Mouse (Mus musculus) stomach, postnatal 0 days (tissue): Measurements from ENCODE around the gene Nol4l. TPM values are rescaled to one million over a fixed set of nuclear protein-coding genes. Genes with fewer than 3 reads are reported as not detected.

Experiments
- ATAC-seq: fragments of 200-750 bp; cut with Nextera tagmentation; 2 replicates; pipeline ENCODE4 v1.8.0; 2017; ENCODE audit not compliant: low FRiP score, low TSS enrichment
- DNase-seq: peaks from one replicate; pipeline ENCODE4 v3.0.0-alpha.2; 2016; ENCODE audit warnings: low spot score
- H3K27ac ChIP-seq: fragments of 300-500 bp; sonication (generic); replicated peaks from 2 replicates; pipeline ENCODE4 v1.5.1; 2014; ENCODE audit warnings: mild to moderate bottlenecking, control low read depth
- H3K27me3 ChIP-seq: fragments of 300-500 bp; sonication (generic); 2 replicates; pipeline ENCODE4 v1.6.1; 2014; ENCODE audit warnings: low read length; ENCODE audit not compliant: control insufficient read depth, insufficient read depth
- H3K36me3 ChIP-seq: fragments of 300-500 bp; sonication (generic); 2 replicates; pipeline ENCODE4 v1.6.1; 2014; ENCODE audit warnings: low read length, mixed read lengths; ENCODE audit not compliant: control insufficient read depth, insufficient read depth
- H3K4me1 ChIP-seq: fragments of 300-500 bp; sonication (generic); replicated peaks from 2 replicates; pipeline ENCODE4 v1.6.1; 2014; ENCODE audit warnings: antibody characterized with exemption; ENCODE audit not compliant: control insufficient read depth, insufficient read depth
- H3K4me2 ChIP-seq: fragments of 300-500 bp; sonication (generic); replicated peaks from 2 replicates; pipeline ENCODE4 v1.6.1; 2014; ENCODE audit warnings: low read depth, mild to moderate bottlenecking, control low read depth, moderate library complexity
- H3K4me3 ChIP-seq: fragments of 300-500 bp; sonication (generic); 2 replicates; pipeline ENCODE4 v1.5.1; 2014; ENCODE audit warnings: low read depth, low read length, control low read depth
- H3K9ac ChIP-seq: fragments of 300-500 bp; sonication (generic); 2 replicates; pipeline ENCODE4 v1.6.1; 2014; ENCODE audit warnings: mild to moderate bottlenecking, low read length, control low read depth, mixed read lengths
- H3K9me3 ChIP-seq: fragments of 300-500 bp; sonication (generic); 2 replicates; pipeline ENCODE4 v1.6.1; 2016; ENCODE audit warnings: low read length; ENCODE audit not compliant: control insufficient read depth
- CTCF ChIP-seq: IDR thresholded peaks from 2 replicates; pipeline ENCODE4 v1.5.1; 2016; ENCODE audit warnings: antibody characterized with exemption, low read depth, mild to moderate bottlenecking, moderate library complexity
- EP300 ChIP-seq: optimal IDR thresholded peaks from 2 replicates; pipeline ENCODE3; 2016; ENCODE audit warnings: antibody characterized with exemption
- whole genome bisulfite sequencing: fragments of 180-500 bp; shearing (Covaris S2); extraction: QIAGEN DNeasy Blood & Tissue Kit; methylation state at CpG from one replicate; pipeline ENCODE4 v1.1.7; 2014; 5-methylcytosine and 5-hydroxymethylcytosine counted together
- polyA plus RNA-seq: library from polyadenylated mRNA; unstranded; fragments of >200 nt; fragmentation: Nextera tagmentation; extraction: Ambion mirVana; gene quantifications from 2 replicates; pipeline ENCODE4 v1.2.1, GENCODE M21; 2015

The Nol4l gene
- polyA plus RNA-seq, 1 experiment from 2014 or later: 4.4 TPM

- no peak overlapping the region for H3K27ac ChIP-seq
- TF ChIP-seq EP300 (no peak), CTCF (no peak)
- WGBS: 76% methylated on average over 14 of the region's 14 CpGs
- no peak overlapping the region for H3K4me2 ChIP-seq
- no peak for DNase-seq
- H3K4me3 ChIP-seq: no peak overlapping the region
- H3K4me1 ChIP-seq: no peaks in the 10 kb centered on the region
- no peaks in the 10 kb centered on the region for H3K27me3 ChIP-seq
- no peak for ATAC-seq
- H3K9me3 ChIP-seq: no peaks in the 10 kb centered on the region
- H3K9ac ChIP-seq: no peak overlapping the region
- H3K36me3 ChIP-seq: no peaks in the 10 kb centered on the region
Measured at GRCm38 (mm10) chr2:153512416-153513323, 17.1 kb downstream of the Nol4l start.

- no peak for ATAC-seq
- 72% methylated on average over 6 of the region's 6 CpGs for WGBS
Measured at GRCm38 (mm10) chr2:153511562-153511961, 18.2 kb downstream of the Nol4l start.

DNA sequence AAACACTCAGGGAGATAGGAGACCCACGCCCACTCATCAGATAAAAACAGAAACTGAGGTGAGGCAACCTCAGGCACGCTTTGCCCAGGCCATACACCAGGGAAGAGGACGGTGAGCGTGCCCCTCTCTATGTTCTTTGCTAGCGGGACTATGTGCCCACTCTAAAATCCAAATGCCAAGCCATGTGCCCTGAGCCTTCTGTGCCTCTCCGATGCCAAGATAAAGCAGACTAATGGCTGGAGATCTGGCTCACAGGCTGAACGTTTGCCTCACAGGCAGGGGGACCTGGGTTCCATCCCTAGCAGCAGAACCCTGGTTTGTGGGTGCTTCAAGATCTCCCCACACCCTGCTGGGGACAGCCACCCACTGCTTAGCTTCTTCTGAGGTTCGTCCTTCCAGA, 19.6 kb downstream of the Nol4l start:
- WGBS: 81% methylated on average over 8 of the region's 8 CpGs
- no peak overlapping the region for H3K4me2 ChIP-seq
- TF ChIP-seq EP300 (no peak), CTCF (no peak)
- no peak overlapping the region for H3K4me3 ChIP-seq
- no peak for DNase-seq
- ATAC-seq: no peak
- no peaks in the 10 kb centered on the region for H3K9me3 ChIP-seq
- H3K27ac ChIP-seq: no peak overlapping the region
- no peaks in the 10 kb centered on the region for H3K27me3 ChIP-seq
- H3K36me3 ChIP-seq: no peaks in the 10 kb centered on the region
- no peak overlapping the region for H3K9ac ChIP-seq
- H3K4me1 ChIP-seq: no peaks in the 10 kb centered on the region

More at GRCm38 (mm10) chr2:153511562-153511961, 18.2 kb downstream of the Nol4l start:
- H3K9ac ChIP-seq: no peak overlapping the region
- no peaks in the 10 kb centered on the region for H3K9me3 ChIP-seq
- H3K36me3 ChIP-seq: no peaks in the 10 kb centered on the region
- no peak for DNase-seq
- H3K27me3 ChIP-seq: no peaks in the 10 kb centered on the region
- no peak for TF ChIP-seq EP300
- no peak for TF ChIP-seq CTCF
- H3K4me2 ChIP-seq: no peak overlapping the region
- H3K4me3 ChIP-seq: no peak overlapping the region
- H3K27ac ChIP-seq: no peak overlapping the region
- H3K4me1 ChIP-seq: no peaks in the 10 kb centered on the region

DNA sequence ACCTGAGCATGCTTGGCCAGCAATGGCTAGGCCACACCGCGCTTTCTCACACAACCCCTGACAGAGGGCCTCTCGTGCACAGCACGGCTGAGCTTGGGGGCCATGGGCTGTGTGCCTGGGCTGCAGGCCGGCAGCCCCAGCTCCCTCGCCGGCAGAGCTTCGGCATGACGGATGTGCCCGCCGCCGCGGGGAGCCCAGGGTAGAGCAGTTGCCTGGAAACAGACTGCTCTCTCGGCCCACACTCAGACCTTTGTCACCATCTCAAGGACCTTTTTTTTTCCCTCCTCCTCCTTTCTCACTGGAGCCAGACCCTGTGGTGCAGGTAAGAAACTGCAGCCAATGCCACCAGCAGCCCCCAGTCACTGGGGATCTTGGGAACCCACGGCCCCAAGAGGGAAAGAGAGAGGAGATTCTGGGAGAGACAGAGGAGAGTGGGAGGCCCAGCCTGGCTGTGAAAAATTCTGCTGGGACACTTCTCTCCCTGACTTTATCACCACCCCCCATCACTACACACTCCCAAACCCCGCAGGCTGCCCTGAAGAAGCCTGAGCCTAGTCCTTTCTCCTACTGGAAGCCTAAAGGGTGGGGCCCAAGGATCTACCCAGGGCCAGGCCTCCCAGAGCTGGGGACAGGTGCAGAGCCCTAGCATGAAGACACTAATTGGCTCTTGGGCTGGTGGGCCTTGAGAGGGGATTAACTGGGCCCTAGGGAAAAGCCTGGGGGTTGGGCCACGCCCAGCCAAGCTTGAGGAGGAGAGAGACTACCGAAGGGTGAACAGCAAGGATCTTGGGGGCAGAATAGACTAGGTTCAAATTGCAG, 20.4 kb downstream of the Nol4l start:
- Histone ChIP-seq H3K36me3 (no peaks in the 10 kb centered on the region), H3K27me3 (no peaks in the 10 kb centered on the region), H3K9me3 (no peaks in the 10 kb centered on the region), H3K4me1 (no peaks in the 10 kb centered on the region), H3K27ac (no peak overlapping the region), H3K4me2 (no peak overlapping the region), H3K4me3 (no peak overlapping the region), H3K9ac (no peak overlapping the region)
- DNase-seq (no peak), ATAC-seq (no peak)
- no peak for TF ChIP-seq CTCF
- TF ChIP-seq EP300: no peak
- WGBS: 25% methylated on average over 18 of the region's 18 CpGs

- Histone ChIP-seq H3K36me3 (no peaks in the 10 kb centered on the region), H3K27me3 (no peaks in the 10 kb centered on the region), H3K4me1 (no peaks in the 10 kb centered on the region), H3K9me3 (no peaks in the 10 kb centered on the region), H3K4me2 (no peak overlapping the region), H3K27ac (no peak overlapping the region), H3K4me3 (no peak overlapping the region), H3K9ac (no peak overlapping the region)
- TF ChIP-seq CTCF (no peak), EP300 (no peak)
- no peak for ATAC-seq
- 75% methylated on average over 3 of the region's 3 CpGs for WGBS
- DNase-seq: no peak
Measured at GRCm38 (mm10) chr2:153508405-153508804, 21.4 kb downstream of the Nol4l start.
